In the genomic region with DNA sequence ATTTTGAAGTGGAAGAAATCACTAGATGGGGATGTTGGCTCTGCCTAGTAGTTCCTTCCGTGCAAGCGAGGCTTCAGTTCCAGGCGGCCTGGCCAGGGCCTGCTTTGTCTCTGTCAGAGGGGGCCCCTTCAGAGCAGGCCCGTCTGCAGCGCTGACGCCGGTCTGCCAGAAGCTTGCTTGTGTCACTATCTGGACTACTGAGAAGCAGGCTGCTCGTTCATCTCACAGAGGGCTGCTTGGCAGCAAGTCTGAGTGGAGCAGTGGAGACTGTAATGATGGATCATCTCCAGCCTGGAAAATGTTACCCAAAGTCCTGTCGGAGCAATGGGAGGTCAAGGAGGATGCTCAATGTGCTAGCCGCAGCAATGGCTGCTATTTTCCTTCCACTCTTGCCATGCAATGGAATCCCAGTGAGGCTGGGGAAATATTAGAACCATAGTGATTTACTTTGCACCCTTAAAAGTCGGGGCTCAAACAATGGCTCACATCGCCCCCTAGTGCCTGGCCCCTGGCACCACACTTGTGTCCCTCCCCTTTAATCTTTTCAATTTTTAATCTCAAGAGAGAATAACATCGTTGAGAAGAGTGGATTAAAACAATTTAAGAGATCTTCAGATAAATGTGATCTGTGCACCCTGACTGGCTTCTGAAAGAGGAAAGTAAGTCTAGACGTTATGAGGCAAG, we compare ENCODE assay signal across 8 mouse cellular contexts. TPM values are rescaled to one million over a fixed set of nuclear protein-coding genes. Genes with fewer than 3 reads are reported as not detected.
A peak's percentile ranks its signal among the peaks of the same experiment; 100 is the strongest.
DNase-seq lines count a peak whose midpoint lies in the region; ATAC-seq lines count a peak whose summit lies in the region.

No protein-coding gene starts in this region.

- ATAC-seq in frontal cortex, adult (ENCODE audit: low TSS enrichment): peak; percentile 57; the same call in 1 of the 2 replicates
- peak; percentile 74 to 75; a peak in 3 of 4 replicates for ATAC-seq in hematopoietic stem cell, adult 5-6 weeks (replicated peaks in 1 of 2; ENCODE audit: insufficient read depth in 1 of 2, low FRiP score in 2 of 2, low TSS enrichment in 1 of 2, low read depth in 1 of 2, poor library complexity in 2 of 2, severe bottlenecking in 2 of 2)
- ATAC-seq in megakaryocyte progenitor cell, adult 5-6 weeks (replicated peaks; ENCODE audit: poor library complexity): peak; percentile 92

- DNase-seq in frontal cortex, postnatal 10 days (ENCODE audit: low spot score in 2 of 2): no peak
- peak; percentile 68 for DNase-seq in CD4-positive, CD25-positive, alpha-beta regulatory T cell, adult 2 months (ENCODE audit: low read depth, low spot score)
- DNase-seq in embryo, embryonic 10 days (ENCODE audit: low spot score): peak; percentile 67
- peak; percentile 30 for DNase-seq in thymus, postnatal 25 days
- no peak for DNase-seq in right cerebral cortex, adult 18-20 months

RNA-seq across cellular contexts. Expression of a gene that starts 26.0 kb away (rescaled TPM):
- 1.7 and 3.4 TPM in 2 replicates for total RNA-seq in hematopoietic stem cell, adult 5-6 weeks (2017)
- 0.71 and 2.2 TPM in 2 replicates for total RNA-seq in megakaryocyte progenitor cell, adult 5-6 weeks (2015)
- total RNA-seq in megakaryocyte progenitor cell, adult 5-6 weeks (2017): 1.8 and 2.9 TPM in 2 replicates

RNA-seq across cellular contexts. Expression of a gene that starts 40.2 kb away (rescaled TPM):
- not detected in 2 replicates for total RNA-seq in hematopoietic stem cell, adult 5-6 weeks (2017)
- not detected in 2 replicates for total RNA-seq in megakaryocyte progenitor cell, adult 5-6 weeks (2015)
- total RNA-seq in megakaryocyte progenitor cell, adult 5-6 weeks (2017): 0.12 TPM in 1 of 2 replicates, not detected in the other

Comparison
In these comparisons a context has a peak if more than half of its experiments do, and no peak if none do; other contexts are left out.
1. DNase-seq: peak in CD4-positive, CD25-positive, alpha-beta regulatory T cell, adult 2 months (single experiment), embryo, embryonic 10 days (single experiment) and thymus, postnatal 25 days (single experiment); none in frontal cortex, postnatal 10 days (0 of 2) and right cerebral cortex, adult 18-20 months (single experiment).
2. Peak in every context shown above with its lines, with median percentiles within 50 percentile points of each other: ATAC-seq.